Mouse (Mus musculus): ENCODE measurements at regions not wholly inside any gene's neighbourhood (a gene's known extent, or its start where the extent isn't known, plus 50 kb on each side); places are given as distances from the start of the nearest gene placed in this dataset.

- Histone ChIP-seq H3K27ac (ENCODE audit: low read depth, low read length) (no peak overlapping the region), H3K27me3 (ENCODE audit: control insufficient read depth, insufficient read depth, low read length) (no peaks in the 10 kb centered on the region), H3K9ac (ENCODE audit: low read length) (no peak overlapping the region), H3K4me1 (ENCODE audit: control insufficient read depth, insufficient read depth, low read length) (no peaks in the 10 kb centered on the region), H3K9me3 (ENCODE audit: control insufficient read depth, low read length) (no peaks in the 10 kb centered on the region), H3K36me3 (ENCODE audit: control insufficient read depth, insufficient read depth, low read length) (no peaks in the 10 kb centered on the region), H3K4me2 (no peak overlapping the region), H3K4me3 (ENCODE audit: low read depth, low read length) (no peak overlapping the region)
- WGBS, result 92% methylated on average over 3 of the region's 3 CpGs
- no peak for ATAC-seq (ENCODE audit: low FRiP score)
- DNase-seq (ENCODE audit: low spot score, missing footprints), result no peak
These were observed 512.0 kb downstream of the Efna5 start for GRCm38 (mm10) chr17:62369100-62369499.

GRCm38 (mm10) chr17:62367937-62368336 lies 513.2 kb downstream of the Efna5 start:
- Histone ChIP-seq H3K4me3 (ENCODE audit: low read depth, low read length) (no peak overlapping the region), H3K9me3 (ENCODE audit: control insufficient read depth, low read length) (no peaks in the 10 kb centered on the region), H3K27ac (ENCODE audit: low read depth, low read length) (no peak overlapping the region), H3K27me3 (ENCODE audit: control insufficient read depth, insufficient read depth, low read length) (no peaks in the 10 kb centered on the region), H3K9ac (ENCODE audit: low read length) (no peak overlapping the region), H3K36me3 (ENCODE audit: control insufficient read depth, insufficient read depth, low read length) (no peaks in the 10 kb centered on the region), H3K4me1 (ENCODE audit: control insufficient read depth, insufficient read depth, low read length) (no peaks in the 10 kb centered on the region), H3K4me2 (no peak overlapping the region)
- ATAC-seq (ENCODE audit: low FRiP score) (no peak), DNase-seq (ENCODE audit: low spot score, missing footprints) (peak; percentile 4)
- 79% methylated on average over 4 of the region's 4 CpGs for WGBS

- Histone ChIP-seq H3K4me3 (ENCODE audit: low read depth, low read length) (no peak overlapping the region), H3K27ac (ENCODE audit: low read depth, low read length) (no peak overlapping the region), H3K27me3 (ENCODE audit: control insufficient read depth, insufficient read depth, low read length) (no peaks in the 10 kb centered on the region), H3K4me1 (ENCODE audit: control insufficient read depth, insufficient read depth, low read length) (no peaks in the 10 kb centered on the region), H3K36me3 (ENCODE audit: control insufficient read depth, insufficient read depth, low read length) (no peaks in the 10 kb centered on the region), H3K9me3 (ENCODE audit: control insufficient read depth, low read length) (no peaks in the 10 kb centered on the region), H3K9ac (ENCODE audit: low read length) (no peak overlapping the region), H3K4me2 (no peak overlapping the region)
- DNase-seq (ENCODE audit: low spot score, missing footprints), result peak; percentile 82
- ATAC-seq (ENCODE audit: low FRiP score), result no peak
These were observed 522.8 kb downstream of the Efna5 start for GRCm38 (mm10) chr17:62358323-62358722.

GRCm38 (mm10) chr17:62337890-62338557 lies 543.1 kb downstream of the Efna5 start:
- H3K4me2 ChIP-seq, result no peak overlapping the region
- ATAC-seq (ENCODE audit: low FRiP score) (peak; percentile 75), DNase-seq (ENCODE audit: low spot score, missing footprints) (no peak)

GRCm38 (mm10) chr17:62330226-62330625 lies 550.9 kb downstream of the Efna5 start:
- Histone ChIP-seq H3K4me3 (ENCODE audit: low read depth, low read length) (no peak overlapping the region), H3K27me3 (ENCODE audit: control insufficient read depth, insufficient read depth, low read length) (no peaks in the 10 kb centered on the region), H3K9ac (ENCODE audit: low read length) (no peak overlapping the region), H3K27ac (ENCODE audit: low read depth, low read length) (no peak overlapping the region), H3K4me1 (ENCODE audit: control insufficient read depth, insufficient read depth, low read length) (no peaks in the 10 kb centered on the region), H3K4me2 (no peak overlapping the region), H3K36me3 (ENCODE audit: control insufficient read depth, insufficient read depth, low read length) (no peaks in the 10 kb centered on the region), H3K9me3 (ENCODE audit: control insufficient read depth, low read length) (no peaks in the 10 kb centered on the region)
- ATAC-seq (ENCODE audit: low FRiP score), result no peak
- DNase-seq (ENCODE audit: low spot score, missing footprints), result no peak
- WGBS, result 87% methylated on average over 4 of the region's 4 CpGs

More at GRCm38 (mm10) chr17:62337890-62338557, 543.1 kb downstream of the Efna5 start:
- Histone ChIP-seq H3K27me3 (ENCODE audit: control insufficient read depth, insufficient read depth, low read length) (no peaks in the 10 kb centered on the region), H3K9ac (ENCODE audit: low read length) (no peak overlapping the region), H3K4me1 (ENCODE audit: control insufficient read depth, insufficient read depth, low read length) (peaks cover 5% of the 10 kb centered on the region; the same call in 1 of the 2 replicates), H3K36me3 (ENCODE audit: control insufficient read depth, insufficient read depth, low read length) (no peaks in the 10 kb centered on the region), H3K27ac (ENCODE audit: low read depth, low read length) (no peak overlapping the region), H3K4me3 (ENCODE audit: low read depth, low read length) (no peak overlapping the region), H3K9me3 (ENCODE audit: control insufficient read depth, low read length) (no peaks in the 10 kb centered on the region)
- 46% methylated on average over 10 of the region's 10 CpGs for WGBS

- no peaks in the 10 kb centered on the region for H3K27me3 ChIP-seq (ENCODE audit: control insufficient read depth, insufficient read depth, low read length)
- H3K9me3 ChIP-seq (ENCODE audit: control insufficient read depth, low read length), result no peaks in the 10 kb centered on the region
- no peak for ATAC-seq (ENCODE audit: low FRiP score)
- no peaks in the 10 kb centered on the region for H3K4me1 ChIP-seq (ENCODE audit: control insufficient read depth, insufficient read depth, low read length)
- H3K27ac ChIP-seq (ENCODE audit: low read depth, low read length), result no peak overlapping the region
- no peak overlapping the region for H3K9ac ChIP-seq (ENCODE audit: low read length)
- H3K4me2 ChIP-seq, result no peak overlapping the region
- H3K36me3 ChIP-seq (ENCODE audit: control insufficient read depth, insufficient read depth, low read length), result no peaks in the 10 kb centered on the region
- DNase-seq (ENCODE audit: low spot score, missing footprints), result no peak
- H3K4me3 ChIP-seq (ENCODE audit: low read depth, low read length), result no peak overlapping the region
These were observed 554.3 kb downstream of the Efna5 start for GRCm38 (mm10) chr17:62326844-62327243.

- H3K9ac ChIP-seq (ENCODE audit: low read length), result no peak overlapping the region
- H3K27me3 ChIP-seq (ENCODE audit: control insufficient read depth, insufficient read depth, low read length), result no peaks in the 10 kb centered on the region
- no peak overlapping the region for H3K4me2 ChIP-seq
- 82% methylated on average over 4 of the region's 4 CpGs for WGBS
- ATAC-seq (ENCODE audit: low FRiP score) (no peak), DNase-seq (ENCODE audit: low spot score, missing footprints) (no peak)
- H3K4me1 ChIP-seq (ENCODE audit: control insufficient read depth, insufficient read depth, low read length), result no peaks in the 10 kb centered on the region
- no peaks in the 10 kb centered on the region for H3K9me3 ChIP-seq (ENCODE audit: control insufficient read depth, low read length)
- H3K36me3 ChIP-seq (ENCODE audit: control insufficient read depth, insufficient read depth, low read length), result no peaks in the 10 kb centered on the region
- no peak overlapping the region for H3K4me3 ChIP-seq (ENCODE audit: low read depth, low read length)
- no peak overlapping the region for H3K27ac ChIP-seq (ENCODE audit: low read depth, low read length)
These were observed 562.1 kb downstream of the Efna5 start for GRCm38 (mm10) chr17:62319033-62319432.

- Histone ChIP-seq H3K4me3 (ENCODE audit: low read depth, low read length) (no peak overlapping the region), H3K9ac (ENCODE audit: low read length) (no peak overlapping the region), H3K9me3 (ENCODE audit: control insufficient read depth, low read length) (no peaks in the 10 kb centered on the region), H3K27me3 (ENCODE audit: control insufficient read depth, insufficient read depth, low read length) (no peaks in the 10 kb centered on the region), H3K27ac (ENCODE audit: low read depth, low read length) (no peak overlapping the region), H3K4me2 (no peak overlapping the region), H3K36me3 (ENCODE audit: control insufficient read depth, insufficient read depth, low read length) (no peaks in the 10 kb centered on the region), H3K4me1 (ENCODE audit: control insufficient read depth, insufficient read depth, low read length) (no peaks in the 10 kb centered on the region)
- WGBS, result 56% methylated on average over 3 of the region's 3 CpGs
- DNase-seq (ENCODE audit: low spot score, missing footprints), result no peak
- no peak for ATAC-seq (ENCODE audit: low FRiP score)
These were observed 571.1 kb downstream of the Efna5 start for GRCm38 (mm10) chr17:62310059-62310458.

- WGBS, result 91% methylated on average over 2 of the region's 2 CpGs
- H3K27ac ChIP-seq (ENCODE audit: low read depth, low read length), result no peak overlapping the region
- no peaks in the 10 kb centered on the region for H3K27me3 ChIP-seq (ENCODE audit: control insufficient read depth, insufficient read depth, low read length)
- DNase-seq (ENCODE audit: low spot score, missing footprints) (no peak), ATAC-seq (ENCODE audit: low FRiP score) (no peak)
- H3K9me3 ChIP-seq (ENCODE audit: control insufficient read depth, low read length), result no peaks in the 10 kb centered on the region
- H3K36me3 ChIP-seq (ENCODE audit: control insufficient read depth, insufficient read depth, low read length), result no peaks in the 10 kb centered on the region
- no peaks in the 10 kb centered on the region for H3K4me1 ChIP-seq (ENCODE audit: control insufficient read depth, insufficient read depth, low read length)
- H3K4me3 ChIP-seq (ENCODE audit: low read depth, low read length), result no peak overlapping the region
- H3K9ac ChIP-seq (ENCODE audit: low read length), result no peak overlapping the region
- H3K4me2 ChIP-seq, result no peak overlapping the region
These were observed 574.0 kb downstream of the Efna5 start for GRCm38 (mm10) chr17:62307111-62307510.
